Mouse (Mus musculus) erythroid progenitor cell, adult 5-6 weeks (primary cell): ENCODE results near the gene Nme3. TPM values are rescaled to one million over a fixed set of nuclear protein-coding genes. Genes with fewer than 3 reads are reported as not detected.

Source experiments
- ATAC-seq: replicated peaks from 2 replicates; pipeline ENCODE4 v1.8.0; 2016; ENCODE audit warnings: moderate number of reproducible peaks, mild to moderate bottlenecking, moderate TSS enrichment, inconsistent platforms; ENCODE audit not compliant: poor library complexity, low FRiP score, severe bottlenecking
- total RNA-seq, 2 experiments: library from RNA; stranded (forward) in 1 of 2; stranded (reverse) in 1 of 2; fragments of 150-400 nt in 1 of 2; fragments of 186-747, 209-891 nt in 1 of 2; gene quantifications; 2 replicates each; pipeline versions ENCODE4 v1.2.3 to v1.2.4; 2015 to 2017; ENCODE audit warnings: low replicate concordance in 2 of 2

The Nme3 gene
- total RNA-seq, 2 experiments from 2014 or later = 95.5 to 169 TPM

GRCm38 (mm10) chr17:24895571-24896240, 594 bp upstream of the Nme3 start:
- 0 out of 2 replicates have a peak, but pooled peaks have one; percentile 18 for ATAC-seq

GRCm38 (mm10) chr17:24896993-24897269, 631 bp downstream of the Nme3 start:
- no peak for ATAC-seq

GRCm38 (mm10) chr17:24897600-24897999, 1.3 kb downstream of the Nme3 start:
- no peak for ATAC-seq

- no peak for ATAC-seq
Observed at GRCm38 (mm10) chr17:24898041-24898854, 1.9 kb downstream of the Nme3 start.

- ATAC-seq = no peak
Observed at GRCm38 (mm10) chr17:24899153-24899552, 2.9 kb downstream of the Nme3 start.

- no peak for ATAC-seq
Observed at GRCm38 (mm10) chr17:24900014-24900413, 3.7 kb downstream of the Nme3 start.

- no peak; the same call in 1 of the 2 replicates for ATAC-seq
Observed at GRCm38 (mm10) chr17:24902124-24902523, 5.8 kb downstream of the Nme3 start.

- ATAC-seq = peak; percentile 88
Observed at GRCm38 (mm10) chr17:24902671-24903474, 6.6 kb downstream of the Nme3 start.

- no peak for ATAC-seq
Observed at GRCm38 (mm10) chr17:24903767-24904166, 7.5 kb downstream of the Nme3 start.

GRCm38 (mm10) chr17:24907591-24907990, 11.3 kb downstream of the Nme3 start:
- ATAC-seq = no peak

GRCm38 (mm10) chr17:24913984-24914383, 17.7 kb downstream of the Nme3 start:
- ATAC-seq = no peak

- no peak for ATAC-seq
Observed at GRCm38 (mm10) chr17:24923246-24923645, 26.9 kb downstream of the Nme3 start.

GRCm38 (mm10) chr17:24929506-24929905, 33.2 kb downstream of the Nme3 start:
- ATAC-seq = no peak

GRCm38 (mm10) chr17:24932431-24932830, 36.1 kb downstream of the Nme3 start:
- no peak for ATAC-seq

GRCm38 (mm10) chr17:24933163-24933562, 36.9 kb downstream of the Nme3 start:
- no peak for ATAC-seq

- no peak for ATAC-seq
Observed at GRCm38 (mm10) chr17:24934926-24935325, 38.6 kb downstream of the Nme3 start.

- ATAC-seq = no peak
Observed at GRCm38 (mm10) chr17:24935666-24936065, 39.4 kb downstream of the Nme3 start.

GRCm38 (mm10) chr17:24936259-24937237, 40.2 kb downstream of the Nme3 start, which contains the start of gene Mapk8ip3:
TSS of gene Mapk8ip3 (minus strand) at chr17:24936977.
- peak; percentile 95 for ATAC-seq

GRCm38 (mm10) chr17:24937266-24937665, 41.0 kb downstream of the Nme3 start:
- ATAC-seq = no peak; the same call in 1 of the 2 replicates
